Mouse (Mus musculus): ENCODE measurements at regions not wholly inside any gene's neighbourhood (a gene's known extent, or its start where the extent isn't known, plus 50 kb on each side); places are given as distances from the start of the nearest gene placed in this dataset.

DNA sequence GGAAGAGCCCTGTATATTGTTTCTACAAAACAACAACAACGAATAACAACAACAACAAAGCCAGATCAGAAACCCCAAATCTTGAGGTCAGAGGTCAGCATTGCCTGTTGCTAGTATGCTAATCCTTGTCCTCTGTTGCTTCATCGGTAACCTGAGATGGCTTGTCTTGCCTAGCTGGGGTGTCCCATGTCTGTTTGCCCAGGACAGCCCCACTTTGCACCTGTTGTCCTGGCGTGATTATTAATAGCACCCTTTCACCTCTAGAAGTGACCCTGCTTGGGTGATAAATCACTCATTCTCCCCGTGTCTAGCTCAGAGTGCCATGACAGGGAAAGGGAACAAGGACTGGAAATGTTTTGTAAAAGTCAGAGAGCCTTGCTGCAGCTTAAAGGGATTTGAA, 145.2 kb downstream of the Maf start:
- TF ChIP-seq NANOG (IDR thresholded peaks at IDR 0.05; ENCODE audit: borderline replicate concordance, low read length) (no peak), POU5F1 (IDR thresholded peaks at IDR 0.05; ENCODE audit: borderline replicate concordance, low read length) (no peak), CTCF (conservative IDR thresholded peaks at IDR 0.05; ENCODE audit: low read length) (no peak)
- no peaks in the 10 kb centered on the region; the same call in 1 of the 2 replicates for H3K27me3 ChIP-seq (ENCODE audit: insufficient read depth, low read length)
- no peaks in the 10 kb centered on the region for H3K36me3 ChIP-seq (ENCODE audit: insufficient read depth, low read length)
- no peaks in the 10 kb centered on the region for H3K4me1 ChIP-seq (replicated peaks; ENCODE audit: low read depth, low read length)
- no peaks in the 10 kb centered on the region for H3K9me3 ChIP-seq (ENCODE audit: low read length)
- H3K4me3 ChIP-seq (replicated peaks; ENCODE audit: low read length) = no peak overlapping the region

DNA sequence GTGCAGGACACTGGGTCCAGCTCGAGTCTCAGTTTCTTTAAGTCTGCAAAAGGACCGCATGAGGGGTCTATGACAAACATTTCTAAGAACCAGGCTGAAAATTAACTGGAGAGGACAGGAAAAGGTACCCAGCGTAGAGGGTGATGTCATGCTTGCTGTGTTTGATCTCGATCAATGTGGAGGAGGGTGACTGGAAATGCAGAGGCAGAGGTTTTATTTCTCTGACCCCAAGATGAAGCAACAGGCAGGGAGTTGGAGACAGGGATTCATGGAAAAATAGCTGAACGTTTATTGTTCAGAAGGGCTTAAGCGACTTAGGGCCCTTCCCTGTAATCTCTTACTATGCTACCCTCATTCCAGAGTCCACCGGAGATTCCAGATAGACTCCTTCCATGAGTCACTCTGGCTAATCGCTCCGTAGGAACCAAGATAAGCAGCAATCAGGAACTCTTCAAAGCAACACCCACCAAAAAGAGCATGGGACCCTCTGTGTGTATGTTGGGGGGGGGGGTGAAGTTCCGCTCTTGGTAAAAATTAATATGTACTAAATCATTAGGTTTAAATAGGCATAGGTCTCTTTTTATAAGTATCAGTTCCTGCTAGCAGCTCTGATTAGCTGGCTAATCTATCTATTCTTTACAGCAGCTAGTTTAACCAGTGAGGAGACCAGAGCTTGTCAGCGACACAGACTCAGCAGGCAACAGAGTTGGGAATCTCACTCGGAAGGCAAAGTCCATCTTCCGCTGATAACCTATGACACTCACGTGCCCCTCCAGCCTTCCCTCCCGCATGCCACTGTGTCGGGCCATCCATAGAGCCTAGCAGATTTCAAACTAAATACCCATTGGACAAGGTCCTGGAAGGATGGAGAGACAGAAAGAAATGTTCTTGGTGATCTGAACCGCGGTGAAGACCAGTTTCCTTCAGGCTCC, 146.3 kb downstream of the Maf start:
- H3K4me1 ChIP-seq (replicated peaks; ENCODE audit: low read depth, low read length) = no peaks in the 10 kb centered on the region
- H3K4me3 ChIP-seq (replicated peaks; ENCODE audit: low read length) = no peak overlapping the region
- no peak for TF ChIP-seq NANOG (IDR thresholded peaks at IDR 0.05; ENCODE audit: borderline replicate concordance, low read length)
- TF ChIP-seq CTCF (conservative IDR thresholded peaks at IDR 0.05; ENCODE audit: low read length) = no peak
- no peak for TF ChIP-seq POU5F1 (IDR thresholded peaks at IDR 0.05; ENCODE audit: borderline replicate concordance, low read length)
- no peaks in the 10 kb centered on the region for H3K9me3 ChIP-seq (ENCODE audit: low read length)
- H3K27me3 ChIP-seq (ENCODE audit: insufficient read depth, low read length) = no peaks in the 10 kb centered on the region; the same call in 1 of the 2 replicates
- H3K36me3 ChIP-seq (ENCODE audit: insufficient read depth, low read length) = no peaks in the 10 kb centered on the region

DNA sequence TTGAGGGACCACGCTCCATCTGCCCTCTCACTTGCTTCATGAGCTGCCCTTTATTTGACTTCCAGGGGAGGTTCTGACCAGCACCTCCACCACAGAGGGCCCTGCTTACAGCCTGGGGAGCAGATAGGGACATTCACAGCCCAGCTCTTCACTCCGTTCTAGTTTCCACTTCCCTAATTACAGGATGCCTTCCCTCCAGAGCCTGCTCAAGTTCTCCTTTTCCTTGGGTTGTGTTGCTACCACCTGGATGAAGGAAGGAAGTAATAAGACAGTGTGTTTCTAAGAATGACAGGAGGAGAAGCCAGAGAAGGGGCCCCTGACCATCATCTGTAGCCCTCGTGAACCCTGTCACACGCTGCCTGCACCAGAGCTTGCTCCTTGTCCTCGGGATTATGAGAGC, 152.1 kb downstream of the Maf start:
- no peak for TF ChIP-seq POU5F1 (IDR thresholded peaks at IDR 0.05; ENCODE audit: borderline replicate concordance, low read length)
- TF ChIP-seq CTCF (conservative IDR thresholded peaks at IDR 0.05; ENCODE audit: low read length) = no peak
- no peak for TF ChIP-seq NANOG (IDR thresholded peaks at IDR 0.05; ENCODE audit: borderline replicate concordance, low read length)
- H3K36me3 ChIP-seq (ENCODE audit: insufficient read depth, low read length) = no peaks in the 10 kb centered on the region
- no peaks in the 10 kb centered on the region for H3K4me1 ChIP-seq (replicated peaks; ENCODE audit: low read depth, low read length)
- H3K27me3 ChIP-seq (ENCODE audit: insufficient read depth, low read length) = 0 out of 2 replicates have a peak, but pooled peaks cover 6% of the 10 kb centered on the region
- H3K9me3 ChIP-seq (ENCODE audit: low read length) = no peaks in the 10 kb centered on the region
- no peak overlapping the region for H3K4me3 ChIP-seq (replicated peaks; ENCODE audit: low read length)

DNA sequence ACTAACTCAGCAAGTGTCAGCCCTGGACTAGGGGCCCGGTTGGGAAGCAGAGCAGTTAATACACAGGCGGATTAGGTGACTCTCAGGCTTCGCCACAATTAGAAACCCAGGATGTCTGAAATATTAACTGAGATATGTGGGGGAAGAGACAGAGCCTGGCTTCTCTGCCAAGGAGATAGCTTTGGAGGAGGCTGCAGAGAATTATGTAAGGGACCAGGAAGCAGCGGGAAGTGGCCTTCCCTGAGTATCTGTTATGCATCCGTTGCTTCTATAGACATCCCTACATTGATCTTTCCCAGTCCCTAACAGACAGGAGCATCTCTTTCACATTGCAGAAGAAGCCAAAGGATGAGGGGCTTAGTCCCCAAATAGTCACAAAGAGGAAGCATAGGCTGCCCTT, 153.4 kb downstream of the Maf start:
- TF ChIP-seq NANOG (IDR thresholded peaks at IDR 0.05; ENCODE audit: borderline replicate concordance, low read length) = no peak
- TF ChIP-seq CTCF (conservative IDR thresholded peaks at IDR 0.05; ENCODE audit: low read length) = no peak
- TF ChIP-seq POU5F1 (IDR thresholded peaks at IDR 0.05; ENCODE audit: borderline replicate concordance, low read length) = no peak
- H3K4me3 ChIP-seq (replicated peaks; ENCODE audit: low read length) = no peak overlapping the region
- 0 out of 2 replicates have a peak, but pooled peaks cover 6% of the 10 kb centered on the region for H3K27me3 ChIP-seq (ENCODE audit: insufficient read depth, low read length)
- H3K9me3 ChIP-seq (ENCODE audit: low read length) = 0 out of 2 replicates have a peak, but pooled peaks cover 9% of the 10 kb centered on the region
- H3K4me1 ChIP-seq (replicated peaks; ENCODE audit: low read depth, low read length) = no peaks in the 10 kb centered on the region
- no peaks in the 10 kb centered on the region for H3K36me3 ChIP-seq (ENCODE audit: insufficient read depth, low read length)

DNA sequence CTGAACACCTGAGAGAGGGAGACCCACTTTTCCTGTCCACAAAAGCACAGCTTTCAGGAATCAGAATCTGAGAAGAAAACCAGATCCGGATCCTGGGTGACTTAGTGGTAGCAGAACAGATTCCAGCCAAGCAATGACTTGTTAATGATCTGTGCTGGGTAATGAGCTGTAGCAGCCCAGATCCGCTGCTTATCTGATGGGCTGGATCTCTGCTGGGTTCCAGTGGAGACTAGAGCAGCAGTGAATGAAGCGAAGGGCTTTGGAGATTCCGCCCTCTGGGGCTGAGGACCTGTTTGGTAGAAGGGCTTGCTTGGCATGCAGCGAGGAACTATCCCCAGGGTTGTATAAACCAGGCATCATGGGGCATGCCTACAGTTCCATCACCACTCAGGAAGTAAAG, 156.3 kb downstream of the Maf start:
- 0 out of 2 replicates have a peak, but pooled peaks cover 6% of the 10 kb centered on the region for H3K27me3 ChIP-seq (ENCODE audit: insufficient read depth, low read length)

DNA sequence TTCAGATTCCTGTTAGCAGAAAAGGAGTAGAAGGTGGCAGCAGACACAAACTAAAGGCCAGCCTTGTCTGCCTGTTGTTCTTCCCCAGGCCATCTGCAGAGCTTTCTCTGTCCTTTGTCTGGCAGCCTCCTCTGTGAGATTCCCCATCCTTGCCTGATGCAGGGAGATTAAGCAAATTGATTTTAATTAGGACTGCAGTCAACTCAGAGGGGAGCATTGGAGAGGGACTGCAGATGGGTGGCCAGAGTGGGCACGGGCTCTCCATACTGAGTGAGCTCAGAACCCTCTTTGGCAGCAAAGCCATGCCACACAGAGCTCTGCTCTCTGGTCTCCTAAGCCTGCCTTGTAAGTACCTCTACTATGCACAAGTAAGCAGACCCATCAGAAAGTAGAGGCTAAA, 158.5 kb downstream of the Maf start:
- Histone ChIP-seq H3K9me3 (ENCODE audit: low read length) (peaks cover 43% of the 10 kb centered on the region), H3K36me3 (ENCODE audit: insufficient read depth, low read length) (no peaks in the 10 kb centered on the region), H3K4me3 (replicated peaks; ENCODE audit: low read length) (no peak overlapping the region), H3K27me3 (ENCODE audit: insufficient read depth, low read length) (no peaks in the 10 kb centered on the region), H3K4me1 (replicated peaks; ENCODE audit: low read depth, low read length) (no peaks in the 10 kb centered on the region)
- TF ChIP-seq NANOG (IDR thresholded peaks at IDR 0.05; ENCODE audit: borderline replicate concordance, low read length) (no peak), CTCF (conservative IDR thresholded peaks at IDR 0.05; ENCODE audit: low read length) (no peak), POU5F1 (IDR thresholded peaks at IDR 0.05; ENCODE audit: borderline replicate concordance, low read length) (no peak)

More for the DNA sequence above, 156.3 kb downstream of the Maf start:
- peaks cover 36% of the 10 kb centered on the region for H3K9me3 ChIP-seq (ENCODE audit: low read length)
- H3K4me1 ChIP-seq (replicated peaks; ENCODE audit: low read depth, low read length) = no peaks in the 10 kb centered on the region
- TF ChIP-seq POU5F1 (IDR thresholded peaks at IDR 0.05; ENCODE audit: borderline replicate concordance, low read length) (no peak), NANOG (IDR thresholded peaks at IDR 0.05; ENCODE audit: borderline replicate concordance, low read length) (no peak), CTCF (conservative IDR thresholded peaks at IDR 0.05; ENCODE audit: low read length) (no peak)
- no peaks in the 10 kb centered on the region for H3K36me3 ChIP-seq (ENCODE audit: insufficient read depth, low read length)
- no peak overlapping the region for H3K4me3 ChIP-seq (replicated peaks; ENCODE audit: low read length)

DNA sequence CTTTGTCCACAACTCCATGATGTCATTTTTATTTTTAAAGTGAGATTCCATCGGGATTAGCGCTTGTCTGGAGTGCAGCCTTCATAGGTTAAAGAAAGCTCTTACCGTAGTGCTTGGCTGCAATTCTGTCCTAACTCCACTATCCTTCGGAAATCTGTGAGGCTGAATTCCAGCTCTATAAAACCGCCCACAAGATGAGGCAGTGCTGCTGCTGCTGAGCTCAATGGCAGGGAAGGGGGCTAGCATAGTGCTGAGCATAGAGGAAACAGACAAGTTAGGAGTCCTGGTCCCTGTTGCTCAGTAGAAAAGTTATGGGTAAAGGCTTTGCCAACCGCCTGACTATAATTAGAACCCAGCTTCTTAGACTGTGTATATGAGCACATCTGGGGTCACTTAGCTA, 163.5 kb downstream of the Maf start:
- Histone ChIP-seq H3K4me1 (replicated peaks; ENCODE audit: low read depth, low read length) (no peaks in the 10 kb centered on the region), H3K9me3 (ENCODE audit: low read length) (peaks cover 33% of the 10 kb centered on the region), H3K36me3 (ENCODE audit: insufficient read depth, low read length) (no peaks in the 10 kb centered on the region), H3K27me3 (ENCODE audit: insufficient read depth, low read length) (0 out of 2 replicates have a peak, but pooled peaks cover 4% of the 10 kb centered on the region), H3K4me3 (replicated peaks; ENCODE audit: low read length) (no peak overlapping the region)
- no peak for TF ChIP-seq CTCF (conservative IDR thresholded peaks at IDR 0.05; ENCODE audit: low read length)
- no peak for TF ChIP-seq POU5F1 (IDR thresholded peaks at IDR 0.05; ENCODE audit: borderline replicate concordance, low read length)
- no peak for TF ChIP-seq NANOG (IDR thresholded peaks at IDR 0.05; ENCODE audit: borderline replicate concordance, low read length)

DNA sequence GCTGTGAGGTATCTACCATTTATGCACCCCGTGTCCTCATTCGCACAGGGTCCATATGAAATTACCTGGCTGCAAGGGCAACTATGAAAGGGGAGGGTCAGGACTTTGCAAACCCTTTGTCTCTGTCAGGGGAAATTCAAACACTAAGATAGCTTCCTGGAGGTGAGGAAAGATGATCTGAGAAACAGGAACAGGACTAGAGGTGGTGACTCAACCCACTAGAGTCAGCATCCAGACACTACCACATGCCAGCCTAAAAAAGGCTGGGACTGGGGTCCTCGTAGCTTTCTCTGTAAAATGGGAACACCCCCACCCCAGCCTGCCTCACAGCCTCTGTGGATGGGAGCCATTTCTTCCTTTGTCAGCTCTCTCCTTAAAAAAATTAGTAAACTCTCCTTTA, 164.7 kb downstream of the Maf start:
- Histone ChIP-seq H3K4me3 (replicated peaks; ENCODE audit: low read length) (no peak overlapping the region), H3K4me1 (replicated peaks; ENCODE audit: low read depth, low read length) (no peaks in the 10 kb centered on the region), H3K36me3 (ENCODE audit: insufficient read depth, low read length) (no peaks in the 10 kb centered on the region), H3K9me3 (ENCODE audit: low read length) (peaks cover 22% of the 10 kb centered on the region), H3K27me3 (ENCODE audit: insufficient read depth, low read length) (0 out of 2 replicates have a peak, but pooled peaks cover 4% of the 10 kb centered on the region)
- TF ChIP-seq CTCF (conservative IDR thresholded peaks at IDR 0.05; ENCODE audit: low read length) = no peak
- no peak for TF ChIP-seq NANOG (IDR thresholded peaks at IDR 0.05; ENCODE audit: borderline replicate concordance, low read length)
- no peak for TF ChIP-seq POU5F1 (IDR thresholded peaks at IDR 0.05; ENCODE audit: borderline replicate concordance, low read length)
